Mouse (Mus musculus) CH12.LX (cell line): ENCODE measurements around the gene Golph3l. TPM values are rescaled to one million over a fixed set of nuclear protein-coding genes. Genes with fewer than 3 reads are reported as not detected.

Source experiments
- DNase-seq: peaks from one replicate; pipeline ENCODE4 v3.0.0-alpha.2; 2013; ENCODE audit errors: extremely low read depth
- H3K27ac ChIP-seq: 2 replicates; pipeline ENCODE4 v1.5.1; 2012; ENCODE audit warnings: low read depth, mild to moderate bottlenecking, control low read depth, moderate library complexity; ENCODE audit not compliant: insufficient read depth
- H3K27me3 ChIP-seq: replicated peaks from 2 replicates; pipeline ENCODE3; 2012; ENCODE audit warnings: inconsistent platforms
- H3K36me3 ChIP-seq, 2 experiments: replicated peaks in 1 of 2; 2 replicates each; pipeline versions ENCODE3 to v1.6.1; 2012; ENCODE audit warnings: inconsistent platforms in 1 of 2, low read length in 1 of 2, mild to moderate bottlenecking in 1 of 2, mixed read lengths in 1 of 2, moderate library complexity in 1 of 2; ENCODE audit not compliant: control insufficient read depth in 1 of 2, insufficient read depth in 1 of 2
- H3K4me1 ChIP-seq, 2 experiments: 2 replicates each; pipeline ENCODE4 v1.6.1; 2012; ENCODE audit warnings: inconsistent platforms in 1 of 2, moderate library complexity in 1 of 2; ENCODE audit not compliant: insufficient read depth in 2 of 2, control insufficient read depth in 1 of 2
- H3K4me2 ChIP-seq: 2 replicates; pipeline ENCODE4 v1.6.1; 2012; ENCODE audit warnings: low read depth, mild to moderate bottlenecking, control low read depth; ENCODE audit not compliant: poor library complexity, insufficient read depth, severe bottlenecking
- H3K4me3 ChIP-seq, 3 experiments: fragments of 150-350 bp in 1 of 3; sonication (generic) in 1 of 3; replicated peaks in 1 of 3; 2 replicates each; pipeline versions ENCODE3 to v1.5.1; 2011 to 2012; ENCODE audit warnings: low read depth in 2 of 3, low read length in 2 of 3, mild to moderate bottlenecking in 2 of 3, moderate library complexity in 2 of 3, control low read depth in 1 of 3, improper control_type of control experiment in 1 of 3, inconsistent platforms in 1 of 3, mixed read lengths in 1 of 3; ENCODE audit not compliant: poor library complexity in 1 of 3
- H3K79me2 ChIP-seq: replicated peaks from 2 replicates; pipeline ENCODE4 v1.6.1; 2012; ENCODE audit warnings: mild to moderate bottlenecking, moderate library complexity; ENCODE audit not compliant: control insufficient read depth, poor library complexity, insufficient read depth, severe bottlenecking; ENCODE audit errors: extremely low read depth
- H3K9ac ChIP-seq: 2 replicates; pipeline ENCODE4 v1.6.1; 2012; ENCODE audit warnings: low read depth, mild to moderate bottlenecking, control low read depth, moderate library complexity; ENCODE audit not compliant: insufficient read depth
- H3K9me3 ChIP-seq: replicated peaks from 2 replicates; pipeline ENCODE3; 2012; ENCODE audit warnings: low read length, inconsistent platforms, mixed read lengths
- CHD1 ChIP-seq: IDR thresholded peaks from 2 replicates; pipeline ENCODE4 v1.6.1; 2012; ENCODE audit warnings: low read depth, low read length, improper control_type of control experiment, inconsistent platforms
- CHD2 ChIP-seq: IDR thresholded peaks from 2 replicates; pipeline ENCODE4 v1.6.1; 2011; ENCODE audit warnings: low read length, improper control_type of control experiment
- ELF1 ChIP-seq: IDR thresholded peaks from 2 replicates; pipeline ENCODE4 v1.6.1; 2014; ENCODE audit warnings: low read depth, mild to moderate bottlenecking, inconsistent platforms, low read length, improper control_type of control experiment
- EP300 ChIP-seq: IDR thresholded peaks from 2 replicates; pipeline ENCODE4 v1.6.1; 2011; ENCODE audit warnings: low read length, improper control_type of control experiment
- ETS1 ChIP-seq: conservative IDR thresholded peaks from 2 replicates; pipeline ENCODE4 v1.6.1; 2012; ENCODE audit warnings: low read depth, mild to moderate bottlenecking, inconsistent platforms, low read length, improper control_type of control experiment, moderate library complexity
- GABPA ChIP-seq: IDR thresholded peaks from 2 replicates; pipeline ENCODE4 v1.6.1; 2012; ENCODE audit warnings: low read depth, low read length, improper control_type of control experiment, inconsistent platforms; ENCODE audit not compliant: insufficient replicate concordance
- JUN ChIP-seq: IDR thresholded peaks from 2 replicates; pipeline ENCODE4 v1.6.1; 2011; ENCODE audit warnings: low read depth, mild to moderate bottlenecking, low read length, improper control_type of control experiment, moderate library complexity; ENCODE audit not compliant: insufficient read depth
- JUND ChIP-seq: conservative IDR thresholded peaks from 2 replicates; pipeline ENCODE4 v1.6.1; 2011; ENCODE audit warnings: low read depth, low read length, improper control_type of control experiment
- MAFK ChIP-seq: IDR thresholded peaks from 2 replicates; pipeline ENCODE4 v1.6.1; 2011; ENCODE audit warnings: low read length, improper control_type of control experiment; ENCODE audit not compliant: insufficient replicate concordance
- MAZ ChIP-seq: IDR thresholded peaks from 2 replicates; pipeline ENCODE4 v1.6.1; 2012; ENCODE audit warnings: low read depth, mild to moderate bottlenecking, inconsistent platforms, low read length, improper control_type of control experiment, moderate library complexity
- MXI1 ChIP-seq: IDR thresholded peaks from 2 replicates; pipeline ENCODE4 v1.6.1; 2011; ENCODE audit warnings: mild to moderate bottlenecking, low read depth, low read length, improper control_type of control experiment
- MYC ChIP-seq: IDR thresholded peaks from 2 replicates; pipeline ENCODE4 v1.6.1; 2011; ENCODE audit warnings: low read depth, mild to moderate bottlenecking, improper control_type of control experiment, low read length
- NELFE ChIP-seq: IDR thresholded peaks from 2 replicates; pipeline ENCODE4 v1.6.1; 2011; ENCODE audit warnings: low read depth, low read length, improper control_type of control experiment
- NRF1 ChIP-seq: IDR thresholded peaks from 2 replicates; pipeline ENCODE4 v1.6.1; 2014; ENCODE audit warnings: low read depth, mild to moderate bottlenecking, inconsistent platforms, low read length, improper control_type of control experiment, moderate library complexity
- POLR2A ChIP-seq: IDR thresholded peaks from 2 replicates; pipeline ENCODE4 v1.6.1; 2011; ENCODE audit warnings: low read depth, mild to moderate bottlenecking, improper control_type of control experiment, low read length
- POLR2AphosphoS2 ChIP-seq: IDR thresholded peaks from 2 replicates; pipeline ENCODE4 v1.6.1; 2011; ENCODE audit warnings: low read depth, low read length, improper control_type of control experiment
- RCOR1 ChIP-seq: conservative IDR thresholded peaks from 2 replicates; pipeline ENCODE4 v1.6.1; 2012; ENCODE audit warnings: low read depth, mild to moderate bottlenecking, inconsistent platforms, low read length, improper control_type of control experiment
- SIN3A ChIP-seq: IDR thresholded peaks from 2 replicates; pipeline ENCODE4 v1.6.1; 2012; ENCODE audit warnings: low read length, improper control_type of control experiment, inconsistent platforms
- SMC3 ChIP-seq: IDR thresholded peaks from 2 replicates; pipeline ENCODE4 v1.6.1; 2011; ENCODE audit warnings: low read depth, low read length, improper control_type of control experiment
- TBP ChIP-seq: conservative IDR thresholded peaks from 2 replicates; pipeline ENCODE4 v1.6.1; 2011; ENCODE audit warnings: low read depth, low read length, improper control_type of control experiment
- TCF12 ChIP-seq: IDR thresholded peaks from 2 replicates; pipeline ENCODE4 v1.6.1; 2014; ENCODE audit warnings: low read depth, mild to moderate bottlenecking, inconsistent platforms, low read length, improper control_type of control experiment
- UBTF ChIP-seq: IDR thresholded peaks from 2 replicates; pipeline ENCODE4 v1.6.1; 2012; ENCODE audit warnings: low read depth, mild to moderate bottlenecking, inconsistent platforms, low read length, improper control_type of control experiment, moderate library complexity
- USF1 ChIP-seq: IDR thresholded peaks from 2 replicates; pipeline ENCODE4 v1.6.1; 2014; ENCODE audit warnings: low read depth, mild to moderate bottlenecking, inconsistent platforms, low read length, improper control_type of control experiment
- ZC3H11A ChIP-seq: IDR thresholded peaks from 2 replicates; pipeline ENCODE4 v1.6.1; 2012; ENCODE audit warnings: low read depth, mild to moderate bottlenecking, inconsistent platforms, low read length, improper control_type of control experiment
- dilution Hi-C: fragments of 300-500 bp; cut with MboI; formaldehyde crosslinking; loops from 2 replicates; pipeline ENCODE4 v1.14.3; 2020; ENCODE audit warnings: low sequenced_read_pairs; ENCODE audit not compliant: extremely low pct_unique_long_range_greater_than_20kb, extremely low pct_ligation_motif_present
- in situ Hi-C: fragments of 300-500 bp; cut with MboI; formaldehyde crosslinking; loops from 3 replicates; pipeline ENCODE4 v1.14.3; 2019; ENCODE audit warnings: low sequenced_read_pairs, low pct_ligation_motif_present, low pct_unique_long_range_greater_than_20kb, mixed read lengths
- polyA plus RNA-seq: library from polyadenylated mRNA; unstranded; fragments of >175 nt; gene quantifications from 2 replicates; pipeline ENCODE4 v1.2.1, GENCODE M21; 2012; ENCODE audit warnings: low read depth; ENCODE audit not compliant: insufficient read length
- total RNA-seq, 2 experiments: library from RNA; depleted of rRNA; stranded (reverse); fragments of 300-350 nt in 1 of 2; fragments of >200 nt in 1 of 2; gene quantifications; 2 replicates each; pipeline ENCODE4 v1.2.3; 2012 to 2014

Golph3l gene
- total and polyA plus RNA-seq, 3 experiments: 22.7 to 36.9 (median 23.4) TPM

GRCm38 (mm10) chr3:95658236-95658867, 69.6 kb downstream of the Golph3l start, which contains the start of gene Mcl1 (continued):
- TF ChIP-seq POLR2AphosphoS2 (peak; percentile 97), TBP (peak; percentile 97), RCOR1 (0 out of 2 replicates have a peak, but pooled peaks have one; percentile 73), JUND (no peak; the same call in 1 of the 2 replicates), CHD1 (peak; percentile 73; the same call in 1 of the 2 replicates), ELF1 (peak; percentile 96), CHD2 (peak; percentile 94; the same call in 1 of the 2 replicates), NELFE (peak; percentile 99), USF1 (no peak), TCF12 (peak; percentile 99), MXI1 (peak; percentile 79), NRF1 (peak; percentile 37), ETS1 (peak; percentile 63), EP300 (no peak; the same call in 1 of the 2 replicates), SMC3 (no peak; the same call in 1 of the 2 replicates), ZC3H11A (no peak), MAZ (peak; percentile 35; the same call in 1 of the 2 replicates), MAFK (no peak)
- TF ChIP-seq, all 38 proteins: peak for 23

- H3K36me3 ChIP-seq: peaks cover 28 to 43% of the 10 kb centered on the region in 2 experiments
- in situ Hi-C loops: loop anchor here (10.0 kb wide), 1 partner anchor 566 kb away; the partner anchor contains the start of genes Hist2h2ac and Hist2h2be
- peak; percentile 87 for DNase-seq
Measured at GRCm38 (mm10) chr3:95658868-95659712, 70.4 kb downstream of the Golph3l start.

More at GRCm38 (mm10) chr3:95658868-95659712, 70.4 kb downstream of the Golph3l start:
- H3K4me3 ChIP-seq: peak overlapping the region; percentile 91 to 98 (median 91)
- H3K27me3 ChIP-seq: no peaks in the 10 kb centered on the region
- 0 out of 2 replicates have a peak overlapping the region, but pooled peaks have one; percentile 93 for H3K4me2 ChIP-seq
- H3K9me3 ChIP-seq: no peaks in the 10 kb centered on the region
- H3K27ac ChIP-seq: peak overlapping the region; percentile 84
- peak; percentile 3; the same call in 1 of the 2 replicates for TF ChIP-seq SIN3A
- no peak for TF ChIP-seq GABPA
- TF ChIP-seq TCF12: peak; percentile 72
- TF ChIP-seq POLR2AphosphoS2: no peak
- TF ChIP-seq MXI1: peak; percentile 39; the same call in 1 of the 2 replicates
- peak; percentile 63 for TF ChIP-seq JUN
- TF ChIP-seq UBTF: peak; percentile 67
- no peak for TF ChIP-seq NELFE
- TF ChIP-seq POLR2A: peak; percentile 65
- peak; percentile 67 for TF ChIP-seq ETS1
- TF ChIP-seq TBP: 0 out of 2 replicates have a peak, but pooled peaks have one; percentile 39
- peak; percentile 23; the same call in 1 of the 2 replicates for TF ChIP-seq MYC
- dilution Hi-C loops: no loop called here
- peak overlapping the region; percentile 97 for H3K9ac ChIP-seq
- H3K79me2 ChIP-seq: peaks cover 52% of the 10 kb centered on the region
- H3K4me1 ChIP-seq: peaks cover 6 to 53% of the 10 kb centered on the region in 2 experiments; a peak in 3 of 4 replicates
